Mouse (Mus musculus) bone marrow macrophage, adult 2 months (primary cell): Measurements from ENCODE around the gene Axin1.

Experiments used
- CTCF ChIP-seq: IDR thresholded peaks from 2 replicates; pipeline ENCODE4 v1.5.1; 2012; ENCODE audit warnings: low read depth, mild to moderate bottlenecking, low read length, moderate library complexity
- POLR2A ChIP-seq: IDR thresholded peaks from 2 replicates; pipeline ENCODE4 v1.6.1; 2012; ENCODE audit warnings: mild to moderate bottlenecking, low read depth, low read length, borderline replicate concordance

GRCm38 (mm10) chr17:26105619-26106018, 32.9 kb upstream of the Axin1 start:
- no peak for TF ChIP-seq CTCF
- TF ChIP-seq POLR2A = no peak
